Mouse (Mus musculus) erythroblast, embryonic 14.5 days (primary cell): Measurements from ENCODE around the gene Hcst.

Experiments used
- GATA1 ChIP-seq: IDR thresholded peaks from 2 replicates; pipeline ENCODE4 v1.6.1; 2012; ENCODE audit warnings: low read length, inconsistent platforms, mixed read lengths
- TAL1 ChIP-seq: IDR thresholded peaks from 3 replicates; pipeline ENCODE4 v1.6.1; 2012; ENCODE audit warnings: low read length, inconsistent platforms, mixed read lengths

DNA sequence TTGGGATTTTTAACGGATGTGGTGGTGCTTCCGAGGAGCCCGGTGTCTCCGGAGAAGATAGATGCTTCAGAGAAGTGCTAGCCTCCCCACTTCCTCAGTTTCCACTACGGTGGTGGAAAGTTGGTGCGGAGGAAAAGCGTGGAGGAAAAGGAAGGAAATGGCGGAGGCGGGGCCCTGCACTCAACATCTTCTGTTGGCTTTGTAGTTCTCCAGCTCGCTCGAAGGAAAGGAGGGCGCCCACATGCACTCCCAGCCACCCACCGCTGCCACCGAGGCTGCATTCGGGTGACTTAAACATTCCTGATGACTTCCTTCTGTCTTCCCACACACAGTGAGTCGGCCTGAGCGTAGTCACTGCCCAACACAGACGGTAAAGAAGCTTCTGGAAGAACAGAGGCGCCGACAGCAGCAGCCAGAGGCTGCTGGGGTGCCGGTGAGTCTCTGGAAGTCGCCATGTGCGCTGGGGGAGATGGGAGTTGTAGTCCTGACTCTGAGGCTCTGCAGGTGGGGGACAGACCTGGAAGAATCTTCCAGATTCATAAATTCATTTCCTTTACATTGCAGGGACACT is 3.5 kb upstream of the Hcst start:
- TF ChIP-seq GATA1: no peak
- no peak for TF ChIP-seq TAL1
